Mouse (Mus musculus) c-Kit-positive CD71-positive TER-119-positive erythroid progenitor cells, embryonic 14.5 days (primary cell): ENCODE results near the gene Dennd2a.

Experiments used
- DNase-seq: peaks from one replicate; pipeline ENCODE4 v3.0.0-alpha.2; 2013; ENCODE audit warnings: low spot score

Gene Dennd2a

GRCm38 (mm10) chr6:39556900-39557659 is 587 bp downstream of the Dennd2a start:
- DNase-seq, result no peak

DNA sequence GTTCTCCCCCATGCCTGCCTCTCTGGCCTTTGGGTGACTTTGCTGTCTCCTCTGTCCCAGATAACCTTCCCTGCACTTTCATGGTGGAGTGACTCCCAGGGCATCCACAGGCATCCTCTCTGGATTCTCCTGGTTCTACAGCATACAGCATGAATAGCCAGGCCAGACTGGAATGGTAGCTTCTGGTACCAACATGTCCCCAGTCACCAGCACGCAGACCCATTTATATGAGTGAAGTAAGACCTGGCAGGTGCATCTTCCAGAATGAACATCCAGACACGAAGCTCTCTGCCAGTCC is 2.1 kb downstream of the Dennd2a start:
- DNase-seq, result no peak

- DNase-seq, result no peak
These were observed 2.6 kb downstream of the Dennd2a start for GRCm38 (mm10) chr6:39554888-39555647.

DNA sequence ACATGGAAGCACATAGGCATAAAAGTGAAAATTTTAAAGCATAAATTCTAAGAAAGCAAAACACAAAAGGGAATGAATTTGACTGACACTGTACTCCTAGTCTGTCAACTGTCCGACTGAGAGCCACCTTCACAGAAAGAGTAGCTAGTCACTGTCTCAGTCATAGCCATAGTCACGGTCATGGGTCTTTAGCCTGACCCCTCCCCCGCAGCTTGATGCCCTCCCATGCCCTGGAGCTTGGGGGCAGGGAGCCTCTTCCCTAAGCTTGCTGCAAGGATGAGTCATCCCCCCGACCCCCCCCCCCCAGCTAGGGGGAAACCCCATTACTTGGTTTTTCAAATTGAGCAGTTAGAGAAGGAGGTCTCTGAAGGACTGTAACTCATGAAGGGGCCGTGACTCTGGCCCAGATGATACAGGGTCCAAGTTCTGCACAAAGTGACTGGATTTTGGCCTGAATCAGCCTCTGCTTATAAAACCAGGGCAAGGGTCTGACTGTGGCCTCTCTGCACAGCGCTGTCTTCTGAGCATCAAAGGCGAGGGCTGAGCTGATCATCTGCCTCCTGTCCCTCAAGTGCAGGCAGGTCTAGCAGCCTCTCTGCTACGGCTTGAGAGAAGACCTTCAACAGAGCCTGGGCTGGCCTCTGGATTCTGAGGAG is 5.6 kb downstream of the Dennd2a start:
- DNase-seq, result no peak

DNA sequence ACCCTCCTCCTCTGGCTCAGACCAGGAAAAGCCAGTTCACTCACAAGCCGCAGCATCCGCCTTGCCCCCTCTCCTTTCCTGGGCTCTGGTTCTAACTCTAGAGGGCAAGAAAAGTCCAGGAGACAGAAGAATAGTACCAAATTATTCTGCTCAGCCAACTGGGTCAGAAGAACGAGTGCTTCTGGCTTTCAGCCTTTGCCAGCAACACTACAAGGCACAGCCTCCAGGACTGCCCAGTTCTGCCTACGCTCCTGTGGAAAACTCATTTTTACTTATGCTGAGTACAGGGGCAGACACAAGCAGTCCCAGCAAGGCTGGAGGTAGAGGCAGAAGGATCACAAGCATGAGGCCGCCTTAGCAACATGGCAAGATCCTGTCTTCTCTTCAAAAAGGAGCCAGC is 9.6 kb downstream of the Dennd2a start:
- DNase-seq, result no peak

DNA sequence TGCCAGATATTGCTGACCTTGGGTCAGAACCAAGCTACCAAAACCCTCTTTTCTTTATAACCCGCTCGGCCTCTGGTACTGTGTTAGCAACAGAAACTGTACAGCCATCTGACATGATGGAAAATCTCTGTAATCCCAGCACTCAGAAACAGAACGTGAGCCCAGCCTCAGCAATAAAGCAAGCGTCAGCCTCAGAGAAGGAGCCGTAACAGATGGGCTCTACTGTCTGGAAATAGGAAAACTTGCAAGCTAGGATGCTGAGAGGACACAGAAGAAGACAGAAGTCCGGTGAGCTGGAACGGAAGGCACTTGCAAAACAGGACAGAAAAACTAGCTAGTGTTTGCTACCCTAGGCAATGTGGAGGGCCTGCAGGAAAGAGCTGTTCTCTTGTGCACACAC is 12.2 kb downstream of the Dennd2a start:
- DNase-seq, result no peak

DNA sequence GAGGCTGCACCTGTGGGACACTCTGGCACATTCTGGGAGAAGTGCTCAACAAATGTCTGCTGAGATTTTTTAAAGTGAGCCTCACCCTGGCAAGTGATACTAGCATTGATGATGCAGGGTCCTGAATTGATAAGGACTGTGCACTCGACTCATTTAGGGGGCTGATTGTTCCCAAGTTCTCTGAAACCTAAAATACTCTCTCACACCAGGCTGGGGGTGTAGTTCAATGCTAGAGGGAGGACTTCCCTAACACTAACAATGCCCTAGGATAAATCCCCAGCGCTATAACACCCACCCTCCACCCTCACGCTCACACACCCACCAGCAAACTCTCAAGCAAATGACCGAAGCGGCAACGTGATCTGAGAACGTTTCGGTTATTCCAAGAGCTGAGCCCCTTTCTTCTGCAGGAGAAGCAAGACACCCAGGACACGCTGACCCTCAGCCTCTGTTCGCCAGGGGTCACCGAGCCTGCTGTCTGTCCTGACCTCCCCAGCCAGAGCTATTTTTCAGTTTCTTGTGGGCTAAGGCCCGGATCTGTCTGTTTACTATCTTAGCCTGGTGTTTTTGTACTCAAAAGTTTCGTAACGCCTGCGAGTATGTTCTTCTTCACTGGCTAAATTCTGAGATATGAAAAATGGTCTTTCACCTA is 13.8 kb downstream of the Dennd2a start:
- no peak for DNase-seq

DNA sequence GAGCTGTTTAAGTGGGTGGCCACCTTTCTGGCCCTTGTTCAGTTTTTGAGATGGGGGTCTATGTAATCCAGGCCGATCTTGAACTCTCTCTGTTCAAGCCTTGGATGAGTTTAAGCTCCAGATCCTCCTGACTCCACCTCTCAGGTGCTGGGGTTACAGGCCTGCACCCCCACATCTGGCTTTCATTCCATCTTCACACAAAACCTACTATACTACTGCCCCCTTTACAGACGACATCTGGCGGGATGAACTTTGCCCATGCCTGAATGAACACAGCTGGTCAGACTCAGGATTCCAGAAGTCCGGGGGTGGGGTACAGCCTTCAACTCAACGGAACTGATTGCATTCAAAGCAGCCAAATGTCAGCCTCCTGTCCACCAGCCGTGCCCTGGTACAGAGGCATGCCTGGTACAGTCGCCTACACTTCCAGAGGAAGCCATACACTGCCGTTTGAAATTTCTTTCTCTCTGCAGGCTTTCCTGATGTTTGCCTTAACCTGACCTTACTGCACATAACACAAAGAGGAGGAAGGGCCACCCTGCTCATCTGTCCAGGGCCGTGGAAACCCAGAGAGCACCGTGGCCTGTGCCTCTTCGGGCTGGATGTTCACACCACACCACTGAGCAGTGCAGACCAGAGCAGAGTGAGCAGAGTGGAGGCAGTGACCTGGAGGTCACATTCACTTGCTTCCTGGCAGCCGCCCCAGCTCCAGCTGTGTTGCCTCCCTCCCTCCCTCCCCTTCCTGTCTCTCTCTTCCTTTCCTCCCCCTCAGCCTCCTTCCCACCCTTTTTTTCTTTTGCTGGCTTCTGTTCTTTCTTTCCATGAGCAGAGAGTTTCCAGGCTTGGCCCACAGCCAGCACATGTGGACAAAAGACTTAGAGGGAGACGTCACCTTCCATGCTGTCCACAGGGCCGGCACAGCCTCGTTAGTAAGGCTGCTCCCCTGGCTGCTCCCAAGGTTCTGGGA is 14.8 kb downstream of the Dennd2a start:
- no peak for DNase-seq

GRCm38 (mm10) chr6:39540563-39540962 is 17.1 kb downstream of the Dennd2a start:
- DNase-seq, result no peak

- no peak for DNase-seq
These were observed 17.9 kb downstream of the Dennd2a start for GRCm38 (mm10) chr6:39539679-39540155.

DNA sequence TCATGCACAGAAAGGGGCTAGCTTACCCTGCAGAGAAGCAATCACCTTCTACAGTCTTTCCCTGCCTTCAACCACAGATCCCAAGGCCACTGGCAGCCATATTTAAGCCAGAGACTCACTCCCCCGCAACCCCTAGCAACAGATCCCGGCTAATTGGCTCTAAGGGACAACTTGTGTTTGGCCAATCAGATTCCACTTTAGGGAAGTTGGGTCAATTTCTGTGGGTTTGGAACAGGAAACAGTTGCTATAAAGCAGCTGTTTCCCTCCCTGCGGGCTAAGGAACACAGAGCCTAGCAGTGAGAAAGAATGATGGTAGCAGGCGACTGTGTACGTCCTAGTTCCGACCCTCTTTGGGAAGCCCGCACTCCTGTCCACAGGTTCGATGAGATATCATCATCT is 19.4 kb downstream of the Dennd2a start:
- DNase-seq, result no peak

GRCm38 (mm10) chr6:39537276-39537675 is 20.4 kb downstream of the Dennd2a start:
- DNase-seq, result no peak

DNA sequence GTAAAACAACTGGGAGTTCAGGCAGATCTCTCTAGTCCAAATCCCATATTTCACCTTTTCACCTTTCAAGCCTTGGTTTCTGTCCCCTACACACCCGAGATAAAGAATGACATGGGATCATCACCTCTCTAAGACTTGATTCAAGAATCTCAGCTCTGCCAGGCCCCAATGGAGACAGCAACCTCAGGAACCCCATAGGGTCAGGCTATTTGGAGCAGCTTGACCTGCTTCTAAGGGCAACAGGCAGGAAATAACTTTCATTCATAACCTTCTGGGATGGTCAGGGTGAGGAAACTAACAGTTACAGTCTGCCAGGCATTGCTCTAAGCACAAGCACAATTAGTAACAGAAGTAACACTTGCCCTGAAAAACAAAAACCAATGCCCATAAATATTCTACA is 21.0 kb downstream of the Dennd2a start:
- DNase-seq, result no peak

GRCm38 (mm10) chr6:39534944-39535343 is 22.7 kb downstream of the Dennd2a start:
- DNase-seq, result no peak

- DNase-seq, result no peak
These were observed 28.8 kb downstream of the Dennd2a start for GRCm38 (mm10) chr6:39528671-39529535.

DNA sequence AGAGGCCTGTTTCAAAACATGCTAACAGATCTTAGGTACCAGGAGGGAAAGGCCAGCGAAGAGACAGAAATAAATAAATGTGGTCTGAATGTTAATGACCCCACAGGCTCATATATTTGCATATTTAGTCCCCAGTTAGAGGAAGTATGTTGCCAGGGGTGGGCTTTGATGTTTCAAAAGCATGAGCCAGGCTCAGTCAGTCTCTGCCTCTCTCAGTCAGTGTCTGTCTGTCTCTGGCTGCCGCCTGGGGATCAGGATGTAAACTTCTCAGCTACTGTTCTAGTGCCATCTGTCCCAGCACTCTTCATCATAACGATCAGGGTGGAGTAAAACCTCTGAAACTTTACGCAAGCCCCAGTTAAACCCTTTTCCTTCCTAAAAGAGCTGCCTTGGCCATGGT is 29.9 kb downstream of the Dennd2a start:
- DNase-seq, result no peak

- DNase-seq, result no peak
These were observed 30.3 kb downstream of the Dennd2a start for GRCm38 (mm10) chr6:39527337-39527784.

DNA sequence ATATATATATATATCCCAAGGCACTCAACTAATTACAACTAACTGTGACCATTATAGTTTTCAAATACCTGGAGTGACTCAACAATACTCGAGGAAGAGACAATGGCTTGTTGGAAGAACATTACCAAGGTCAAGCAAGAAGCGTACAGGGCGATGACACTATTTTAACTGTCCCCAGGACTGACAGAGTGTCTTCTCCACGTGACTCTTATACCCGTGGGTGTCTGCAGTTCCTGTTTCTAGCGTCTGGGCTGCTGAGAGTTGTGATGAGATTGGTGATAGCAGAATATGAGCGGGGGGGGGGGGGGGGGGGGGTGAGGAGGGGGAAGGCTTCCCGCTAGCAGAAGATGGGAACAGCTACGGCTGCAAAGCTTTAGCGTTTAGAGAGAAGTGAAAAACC is 30.9 kb downstream of the Dennd2a start:
- no peak for DNase-seq

GRCm38 (mm10) chr6:39523161-39523560 is 34.5 kb downstream of the Dennd2a start:
- no peak for DNase-seq

DNA sequence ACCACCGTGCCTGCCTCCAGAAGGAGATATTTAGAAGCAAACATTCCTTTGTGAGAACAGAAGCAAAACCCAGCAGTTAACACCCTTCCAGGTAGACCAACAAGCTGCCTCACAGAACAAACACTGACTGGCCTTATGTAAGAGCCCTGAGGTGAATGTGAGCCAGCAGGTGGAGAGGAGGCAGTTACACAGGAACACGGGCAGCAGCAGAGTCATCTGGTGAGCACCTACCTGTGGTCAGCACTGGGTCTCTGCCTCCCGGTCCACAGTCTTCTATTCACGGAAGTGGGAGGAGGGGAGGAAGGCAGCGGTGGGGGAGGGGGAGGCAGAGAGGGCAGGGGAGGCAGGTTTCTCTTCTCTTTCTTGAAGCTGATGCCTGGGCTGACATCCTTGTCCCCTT is 35.2 kb downstream of the Dennd2a start:
- no peak for DNase-seq
